Mouse (Mus musculus) kidney, embryonic 15.5 days (tissue): ENCODE measurements at regions not wholly inside any gene's neighbourhood (a gene's known extent, or its start where the extent isn't known, plus 50 kb on each side); places are given as distances from the start of the nearest gene placed in this dataset.

Experiments
- ATAC-seq: fragments of 200-750 bp; cut with Nextera tagmentation; replicated peaks from 2 replicates; pipeline ENCODE4 v1.8.0; 2017; ENCODE audit warnings: moderate TSS enrichment; ENCODE audit not compliant: low FRiP score
- H3K27ac ChIP-seq: fragments of 300-500 bp; sonication (generic); 2 replicates; pipeline ENCODE4 v1.5.1; 2015; ENCODE audit warnings: mild to moderate bottlenecking, inconsistent platforms
- H3K27me3 ChIP-seq: fragments of 300-500 bp; sonication (generic); 2 replicates; pipeline ENCODE4 v1.6.1; 2015; ENCODE audit warnings: inconsistent platforms
- H3K36me3 ChIP-seq: fragments of 300-500 bp; sonication (generic); 2 replicates; pipeline ENCODE4 v1.6.1; 2015; ENCODE audit warnings: inconsistent platforms
- H3K4me1 ChIP-seq: fragments of 300-500 bp; sonication (generic); 2 replicates; pipeline ENCODE4 v1.6.1; 2015; ENCODE audit warnings: inconsistent platforms
- H3K4me2 ChIP-seq: fragments of 300-500 bp; sonication (generic); 2 replicates; pipeline ENCODE4 v1.6.1; 2015; ENCODE audit warnings: moderate library complexity, mild to moderate bottlenecking, inconsistent platforms
- H3K4me3 ChIP-seq: fragments of 300-500 bp; sonication (generic); replicated peaks from 2 replicates; pipeline ENCODE4 v1.5.1; 2015; ENCODE audit warnings: mild to moderate bottlenecking, inconsistent platforms
- H3K9ac ChIP-seq: fragments of 300-500 bp; sonication (generic); 2 replicates; pipeline ENCODE4 v1.6.1; 2015; ENCODE audit warnings: mild to moderate bottlenecking, inconsistent platforms
- H3K9me3 ChIP-seq: fragments of 300-500 bp; sonication (generic); replicated peaks from 2 replicates; pipeline ENCODE4 v1.6.1; 2016; ENCODE audit warnings: inconsistent platforms
- WGBS: fragments of 180-500 bp; shearing (Covaris S2); methylation state at CpG from one replicate; pipeline ENCODE4 v1.1.7; 2015; ENCODE audit warnings: mixed read lengths; 5-methylcytosine and 5-hydroxymethylcytosine counted together

GRCm38 (mm10) chr13:107577809-107578208, 466.4 kb upstream of the Smim15 start:
- H3K36me3 ChIP-seq = no peaks in the 10 kb centered on the region
- no peak overlapping the region for H3K4me3 ChIP-seq
- no peaks in the 10 kb centered on the region for H3K4me1 ChIP-seq
- H3K9ac ChIP-seq = no peak overlapping the region
- no peaks in the 10 kb centered on the region for H3K9me3 ChIP-seq
- H3K27me3 ChIP-seq = no peaks in the 10 kb centered on the region
- 71% methylated on average over 8 of the region's 8 CpGs for WGBS
- ATAC-seq = no peak
- no peak overlapping the region for H3K4me2 ChIP-seq
- no peak overlapping the region for H3K27ac ChIP-seq

- Histone ChIP-seq H3K27ac (no peak overlapping the region), H3K4me2 (no peak overlapping the region), H3K4me1 (no peaks in the 10 kb centered on the region), H3K36me3 (no peaks in the 10 kb centered on the region), H3K9me3 (no peaks in the 10 kb centered on the region), H3K9ac (no peak overlapping the region), H3K27me3 (no peaks in the 10 kb centered on the region), H3K4me3 (no peak overlapping the region)
- no peak for ATAC-seq
- 71% methylated on average over 4 of the region's 4 CpGs for WGBS
Observed at GRCm38 (mm10) chr13:107577272-107577671, 467.0 kb upstream of the Smim15 start.

- WGBS = 90% methylated on average over 5 of the region's 5 CpGs
- H3K9me3 ChIP-seq = no peaks in the 10 kb centered on the region
- no peak overlapping the region for H3K9ac ChIP-seq
- H3K27ac ChIP-seq = no peak overlapping the region
- no peaks in the 10 kb centered on the region for H3K27me3 ChIP-seq
- H3K4me2 ChIP-seq = no peak overlapping the region
- H3K4me3 ChIP-seq = no peak overlapping the region
- ATAC-seq = no peak
- H3K4me1 ChIP-seq = no peaks in the 10 kb centered on the region
- H3K36me3 ChIP-seq = no peaks in the 10 kb centered on the region
Observed at GRCm38 (mm10) chr13:107576701-107577100, 467.5 kb upstream of the Smim15 start.

DNA sequence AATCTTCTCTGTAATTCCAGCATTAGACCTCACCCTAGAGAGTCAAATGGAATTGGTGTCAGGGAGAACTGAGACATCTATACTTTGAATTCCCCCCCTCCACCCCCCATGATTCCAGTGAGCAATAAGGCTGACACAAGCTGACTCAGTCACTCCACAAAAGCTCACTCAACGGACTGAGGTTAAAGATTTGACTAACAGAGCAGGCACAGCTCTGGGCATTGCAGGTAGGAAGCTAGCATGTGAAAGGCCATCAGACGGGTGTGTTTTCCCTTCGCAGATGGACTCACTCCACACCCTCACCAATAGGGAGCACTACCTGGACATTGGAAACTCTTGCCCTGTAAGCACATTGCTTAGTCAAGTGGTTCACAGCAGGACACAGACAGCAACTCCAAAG, 469.2 kb upstream of the Smim15 start:
- Histone ChIP-seq H3K27me3 (no peaks in the 10 kb centered on the region), H3K9ac (no peak overlapping the region), H3K36me3 (no peaks in the 10 kb centered on the region), H3K4me3 (no peak overlapping the region), H3K4me1 (no peaks in the 10 kb centered on the region), H3K9me3 (no peaks in the 10 kb centered on the region), H3K4me2 (no peak overlapping the region), H3K27ac (no peak overlapping the region)
- no peak for ATAC-seq
- 83% methylated on average over 3 of the region's 3 CpGs for WGBS

- H3K9ac ChIP-seq = no peak overlapping the region
- H3K9me3 ChIP-seq = no peaks in the 10 kb centered on the region
- no peak overlapping the region for H3K27ac ChIP-seq
- WGBS = 71% methylated on average over 9 of the region's 9 CpGs
- H3K4me1 ChIP-seq = no peaks in the 10 kb centered on the region
- H3K36me3 ChIP-seq = no peaks in the 10 kb centered on the region
- H3K4me2 ChIP-seq = no peak overlapping the region
- ATAC-seq = no peak
- no peak overlapping the region for H3K4me3 ChIP-seq
- H3K27me3 ChIP-seq = no peaks in the 10 kb centered on the region
Observed at GRCm38 (mm10) chr13:107573499-107574355, 470.5 kb upstream of the Smim15 start.

DNA sequence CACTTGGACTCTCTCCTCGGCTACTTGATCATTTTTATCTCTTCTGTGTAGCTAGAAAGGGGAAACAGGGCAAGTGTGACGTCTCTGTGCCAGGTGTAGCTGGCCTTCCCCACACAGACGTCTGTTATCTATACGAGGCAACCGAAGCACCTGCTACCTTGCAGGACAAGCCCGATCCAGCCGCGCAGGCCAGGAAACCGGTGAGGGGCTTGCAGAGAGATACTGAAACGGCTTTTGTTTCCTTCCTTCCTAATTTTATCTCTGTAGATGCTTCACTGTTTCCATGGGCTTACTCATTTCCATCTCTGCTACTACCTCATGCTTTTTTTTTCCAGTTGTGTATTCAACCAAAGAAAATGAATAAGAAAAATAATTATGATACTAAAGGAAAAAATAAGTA, 472.7 kb upstream of the Smim15 start:
- Histone ChIP-seq H3K4me2 (no peak overlapping the region), H3K4me3 (no peak overlapping the region), H3K36me3 (no peaks in the 10 kb centered on the region), H3K9me3 (no peaks in the 10 kb centered on the region), H3K9ac (no peak overlapping the region), H3K4me1 (0 out of 2 replicates have a peak, but pooled peaks cover 3% of the 10 kb centered on the region), H3K27me3 (no peaks in the 10 kb centered on the region), H3K27ac (no peak overlapping the region)
- no peak for ATAC-seq
- WGBS = 82% methylated on average over 10 of the region's 10 CpGs

DNA sequence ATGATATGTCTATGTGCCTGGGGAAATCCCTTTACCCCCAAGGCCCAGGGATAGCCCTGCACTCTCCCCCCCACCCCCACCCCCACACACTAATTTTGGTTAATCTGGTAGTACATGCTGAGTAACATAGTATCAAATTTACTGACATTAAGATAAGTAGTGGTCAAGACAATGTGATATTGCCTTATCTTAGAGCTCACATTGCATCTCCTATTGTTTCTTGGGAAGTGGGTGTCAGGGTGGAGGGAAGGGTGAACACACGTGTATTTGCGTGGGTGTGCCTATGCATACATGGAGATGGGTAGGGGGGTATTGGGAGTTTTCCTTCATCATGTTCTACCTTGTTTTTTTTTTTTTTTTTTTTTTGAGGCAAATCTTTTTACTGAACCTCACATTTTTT, 474.8 kb upstream of the Smim15 start:
- H3K4me1 ChIP-seq = 0 out of 2 replicates have a peak, but pooled peaks cover 3% of the 10 kb centered on the region
- H3K4me3 ChIP-seq = no peak overlapping the region
- H3K4me2 ChIP-seq = no peak overlapping the region
- H3K27me3 ChIP-seq = no peaks in the 10 kb centered on the region
- H3K36me3 ChIP-seq = no peaks in the 10 kb centered on the region
- WGBS = 88% methylated on average over 2 of the region's 2 CpGs
- no peaks in the 10 kb centered on the region for H3K9me3 ChIP-seq
- ATAC-seq = no peak
- no peak overlapping the region for H3K27ac ChIP-seq
- no peak overlapping the region for H3K9ac ChIP-seq

GRCm38 (mm10) chr13:107568701-107569121, 475.5 kb upstream of the Smim15 start:
- no peak overlapping the region for H3K4me2 ChIP-seq
- 44% methylated on average over 7 of the region's 7 CpGs for WGBS
- H3K36me3 ChIP-seq = no peaks in the 10 kb centered on the region
- H3K4me1 ChIP-seq = 0 out of 2 replicates have a peak, but pooled peaks cover 3% of the 10 kb centered on the region
- H3K9ac ChIP-seq = no peak overlapping the region
- no peaks in the 10 kb centered on the region for H3K27me3 ChIP-seq
- peak; percentile 67; the same call in 1 of the 2 replicates for ATAC-seq
- 0 out of 2 replicates have a peak overlapping the region, but pooled peaks have one; percentile 13 for H3K27ac ChIP-seq
- H3K4me3 ChIP-seq = no peak overlapping the region
- no peaks in the 10 kb centered on the region for H3K9me3 ChIP-seq

GRCm38 (mm10) chr13:107562463-107562862, 481.8 kb upstream of the Smim15 start:
- Histone ChIP-seq H3K4me1 (peaks cover 6% of the 10 kb centered on the region; the same call in 1 of the 2 replicates), H3K4me3 (no peak overlapping the region), H3K36me3 (no peaks in the 10 kb centered on the region), H3K9me3 (no peaks in the 10 kb centered on the region), H3K9ac (no peak overlapping the region), H3K27ac (no peak overlapping the region), H3K4me2 (no peak overlapping the region), H3K27me3 (no peaks in the 10 kb centered on the region)
- WGBS = 91% methylated on average over 1 of the region's 1 CpGs
- ATAC-seq = no peak

DNA sequence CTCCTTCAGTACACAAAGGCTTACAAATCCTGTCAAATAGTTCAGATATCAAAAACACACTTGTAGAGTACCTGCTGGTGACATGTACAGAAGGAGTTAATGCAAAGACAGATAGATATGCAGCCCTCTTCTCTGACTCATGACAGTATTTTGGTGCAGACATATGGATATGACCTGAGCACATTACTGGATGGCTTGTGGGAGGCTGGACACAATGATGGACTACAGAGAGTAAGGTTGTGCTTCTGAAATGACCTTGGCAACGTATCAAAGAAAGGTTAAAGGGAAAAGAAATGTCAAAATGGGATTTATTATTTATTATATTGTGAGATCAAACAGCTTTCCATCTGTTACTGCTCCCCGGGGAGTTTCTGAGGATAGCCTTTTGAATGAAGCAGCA, 482.7 kb upstream of the Smim15 start:
- Histone ChIP-seq H3K27ac (no peak overlapping the region), H3K4me2 (no peak overlapping the region), H3K36me3 (no peaks in the 10 kb centered on the region), H3K9me3 (no peaks in the 10 kb centered on the region), H3K9ac (no peak overlapping the region), H3K27me3 (no peaks in the 10 kb centered on the region), H3K4me1 (peaks cover 6% of the 10 kb centered on the region; the same call in 1 of the 2 replicates), H3K4me3 (no peak overlapping the region)
- 50% methylated on average over 2 of the region's 2 CpGs for WGBS
- ATAC-seq = no peak

GRCm38 (mm10) chr13:107555958-107556357, 488.3 kb upstream of the Smim15 start:
- no peak overlapping the region for H3K4me2 ChIP-seq
- no peak overlapping the region for H3K27ac ChIP-seq
- no peak overlapping the region for H3K4me3 ChIP-seq
- no peak for ATAC-seq
- H3K9me3 ChIP-seq = no peaks in the 10 kb centered on the region
- H3K9ac ChIP-seq = no peak overlapping the region
- no peaks in the 10 kb centered on the region for H3K27me3 ChIP-seq
- H3K36me3 ChIP-seq = no peaks in the 10 kb centered on the region
- WGBS = 79% methylated on average over 3 of the region's 3 CpGs
- peaks cover 2% of the 10 kb centered on the region; the same call in 1 of the 2 replicates for H3K4me1 ChIP-seq

DNA sequence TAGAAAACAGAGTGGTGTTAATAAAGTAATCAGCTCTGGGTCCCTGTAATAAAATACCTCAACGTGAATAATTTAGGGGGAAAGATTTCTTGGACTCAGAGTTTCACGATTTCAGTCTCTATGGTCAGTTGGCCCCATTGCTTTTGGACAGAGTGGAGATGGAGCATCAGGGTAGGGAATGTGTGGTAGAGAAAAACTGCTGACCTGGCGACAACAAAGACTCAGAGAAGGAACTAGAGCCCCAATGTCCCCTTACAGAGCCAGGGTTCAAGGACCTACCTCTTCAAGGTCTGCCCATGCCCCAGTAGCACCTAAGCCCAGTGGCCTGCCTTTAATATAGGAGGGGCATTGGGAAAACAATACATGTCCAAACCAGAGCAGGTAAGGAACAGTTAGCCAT, 490.2 kb upstream of the Smim15 start:
- 71% methylated on average over 3 of the region's 3 CpGs for WGBS
- Histone ChIP-seq H3K27ac (no peak overlapping the region), H3K4me3 (no peak overlapping the region), H3K36me3 (no peaks in the 10 kb centered on the region), H3K4me2 (no peak overlapping the region), H3K9me3 (no peaks in the 10 kb centered on the region), H3K9ac (no peak overlapping the region), H3K27me3 (no peaks in the 10 kb centered on the region), H3K4me1 (no peaks in the 10 kb centered on the region)
- no peak for ATAC-seq
